29 mouse cellular contexts compared by ENCODE assay signal in genomic region chr4:53535795-53536194, GRCm38 (mm10).
DNase-seq lines count a peak whose midpoint lies in the region; ATAC-seq and TF ChIP-seq lines count a peak whose summit lies in the region.
"Had no signal": no experiment of that assay in that cellular context is flagged by ENCODE, and none has a peak within 500 bp of the region (broad histone marks: within the 10 kb centered on the region; RNA-seq: fewer than 3 reads in every experiment).

No protein-coding gene starts in this region.

- DNase-seq in forebrain, embryonic 14.5 days (ENCODE audit: low spot score), result peak; percentile 51
- DNase-seq in layer of hippocampus, adult 2 months (ENCODE audit: low spot score in 2 of 2), result no peak
- no peak for DNase-seq in layer of hippocampus, postnatal 25 days (ENCODE audit: extremely low spot score in 1 of 2, low spot score in 1 of 2)
- peak; percentile 64 for DNase-seq in brain, embryonic 14.5 days (ENCODE audit: low read depth)
- no peak for DNase-seq in cerebellum, adult 11-12 months
- no peak for DNase-seq in cerebellum, adult 8-10 months
- DNase-seq: adrenal gland, postnatal 10 days; adrenal gland, postnatal 36 days; B cell, adult 2 months; cerebellum, adult 18-20 months; cerebellum, adult 9-11 months; cerebellum, postnatal 25 days; gastrocnemius, postnatal 25 days; heart, adult 18-20 months; heart, postnatal 10 days; heart, postnatal 36 days; kidney, adult 11 months had no signal

- H3K4me2 ChIP-seq in forebrain, embryonic 14.5 days (ENCODE audit: low read length), result no peak overlapping the region
- H3K4me2 ChIP-seq in forebrain, embryonic 12.5 days, result no peak overlapping the region
- H3K4me2 ChIP-seq: embryonic facial prominence, embryonic 12.5 days; embryonic facial prominence, embryonic 15.5 days; heart, embryonic 12.5 days; heart, embryonic 15.5 days; hindbrain, embryonic 13.5 days; intestine, embryonic 15.5 days had no signal

- no peaks in the 10 kb centered on the region for H3K27me3 ChIP-seq in forebrain, embryonic 14.5 days (replicated peaks; ENCODE audit: control insufficient read depth, insufficient read depth, low read length)
- H3K27me3 ChIP-seq in forebrain, embryonic 12.5 days, result no peaks in the 10 kb centered on the region
- H3K27me3 ChIP-seq: CH12.LX; embryonic facial prominence, embryonic 12.5 days; embryonic facial prominence, embryonic 15.5 days; heart, embryonic 12.5 days; heart, embryonic 15.5 days; hindbrain, embryonic 13.5 days; intestine, embryonic 15.5 days; Patski had no signal

- H3K4me3 ChIP-seq in forebrain, embryonic 14.5 days (ENCODE audit: low read depth, low read length), result no peak overlapping the region
- H3K4me3 ChIP-seq in forebrain, embryonic 12.5 days (replicated peaks), result no peak overlapping the region
- H3K4me3 ChIP-seq in layer of hippocampus, adult 2 months, result no peak overlapping the region
- H3K4me3 ChIP-seq: embryonic facial prominence, embryonic 12.5 days; embryonic facial prominence, embryonic 15.5 days; heart, embryonic 12.5 days; heart, embryonic 15.5 days; hindbrain, embryonic 10.5 days; hindbrain, embryonic 13.5 days; intestine, embryonic 15.5 days had no signal

- no peak overlapping the region for H3K9ac ChIP-seq in forebrain, embryonic 14.5 days (ENCODE audit: low read length)
- no peak overlapping the region for H3K9ac ChIP-seq in forebrain, embryonic 12.5 days
- H3K9ac ChIP-seq: embryonic facial prominence, embryonic 12.5 days; embryonic facial prominence, embryonic 15.5 days; heart, embryonic 12.5 days; heart, embryonic 15.5 days; hindbrain, embryonic 13.5 days; intestine, embryonic 15.5 days had no signal

- H3K4me1 ChIP-seq in forebrain, embryonic 14.5 days (ENCODE audit: control insufficient read depth, insufficient read depth, low read length), result no peaks in the 10 kb centered on the region
- no peaks in the 10 kb centered on the region for H3K4me1 ChIP-seq in forebrain, embryonic 12.5 days
- H3K4me1 ChIP-seq: embryonic facial prominence, embryonic 12.5 days; embryonic facial prominence, embryonic 15.5 days; hindbrain, embryonic 10.5 days; hindbrain, embryonic 13.5 days had no signal

- no peak for TF ChIP-seq POLR2A in brain, embryonic 14.5 days (IDR thresholded peaks at IDR 0.05; ENCODE audit: borderline replicate concordance, extremely low read depth, insufficient read depth, insufficient read length, poor library complexity, severe bottlenecking)

- WGBS in forebrain, embryonic 14.5 days, result 88% methylated on average over 12 of the region's 12 CpGs
- 93% methylated on average over 12 of the region's 12 CpGs for WGBS in forebrain, embryonic 12.5 days

- TF ChIP-seq CTCF in layer of hippocampus, adult 2 months (conservative IDR thresholded peaks at IDR 0.05), result no peak
- TF ChIP-seq CTCF in brain, embryonic 14.5 days (IDR thresholded peaks at IDR 0.05; ENCODE audit: borderline replicate concordance, extremely low read depth, insufficient read depth, insufficient read length), result no peak

- H3K9me3 ChIP-seq in forebrain, embryonic 14.5 days (replicated peaks; ENCODE audit: control insufficient read depth, low read length), result no peaks in the 10 kb centered on the region
- no peaks in the 10 kb centered on the region for H3K9me3 ChIP-seq in forebrain, embryonic 12.5 days
- H3K9me3 ChIP-seq: embryonic facial prominence, embryonic 12.5 days; embryonic facial prominence, embryonic 15.5 days; G1E; heart, embryonic 12.5 days; heart, embryonic 15.5 days; hindbrain, embryonic 10.5 days; hindbrain, embryonic 13.5 days; intestine, embryonic 15.5 days had no signal

- 0 out of 2 replicates have a peak overlapping the region, but pooled peaks have one; percentile 27 for H3K27ac ChIP-seq in forebrain, embryonic 14.5 days (ENCODE audit: low read depth, low read length)
- no peak overlapping the region for H3K27ac ChIP-seq in forebrain, embryonic 12.5 days
- H3K27ac ChIP-seq in layer of hippocampus, adult 2 months, result peak overlapping the region; percentile 90
- H3K27ac ChIP-seq: embryonic facial prominence, embryonic 12.5 days; embryonic facial prominence, embryonic 15.5 days; heart, embryonic 15.5 days; hindbrain, embryonic 10.5 days; hindbrain, embryonic 13.5 days; intestine, embryonic 15.5 days had no signal

- peak; percentile 54; the same call in 1 of the 2 replicates for ATAC-seq in forebrain, embryonic 14.5 days
- no peak for ATAC-seq in forebrain, embryonic 12.5 days (ENCODE audit: low FRiP score)
- ATAC-seq: hindbrain, embryonic 16.5 days; intestine, embryonic 15.5 days; Patski had no signal

- no peaks in the 10 kb centered on the region for H3K36me3 ChIP-seq in forebrain, embryonic 14.5 days (ENCODE audit: control insufficient read depth, insufficient read depth, low read length)
- no peaks in the 10 kb centered on the region for H3K36me3 ChIP-seq in forebrain, embryonic 12.5 days (replicated peaks)
- H3K36me3 ChIP-seq: embryonic facial prominence, embryonic 12.5 days; embryonic facial prominence, embryonic 15.5 days; heart, embryonic 15.5 days; hindbrain, embryonic 10.5 days; hindbrain, embryonic 13.5 days; intestine, embryonic 15.5 days had no signal

Comparison
In these comparisons a context has a peak if more than half of its experiments do, and no peak if none do; other contexts are left out.
1. DNase-seq: peak in forebrain, embryonic 14.5 days (single experiment) and brain, embryonic 14.5 days (single experiment); none in layer of hippocampus, adult 2 months (0 of 2), layer of hippocampus, postnatal 25 days (0 of 2), cerebellum, adult 11-12 months (single experiment) and cerebellum, adult 8-10 months (single experiment).